Mouse (Mus musculus) colon, adult 2 months (tissue): ENCODE results near the gene Stk11. TPM values are rescaled to one million over a fixed set of nuclear protein-coding genes. Genes with fewer than 3 reads are reported as not detected.

Experiments
- polyA plus RNA-seq: library from polyadenylated mRNA; depleted of rRNA; stranded (reverse); fragments of >200 nt; gene quantifications from 2 replicates; pipeline ENCODE4 v1.2.3, GENCODE M21; 2012; rRNA removed

The Stk11 gene
- 125 and 133 TPM in 2 replicates for polyA plus RNA-seq

DNA sequence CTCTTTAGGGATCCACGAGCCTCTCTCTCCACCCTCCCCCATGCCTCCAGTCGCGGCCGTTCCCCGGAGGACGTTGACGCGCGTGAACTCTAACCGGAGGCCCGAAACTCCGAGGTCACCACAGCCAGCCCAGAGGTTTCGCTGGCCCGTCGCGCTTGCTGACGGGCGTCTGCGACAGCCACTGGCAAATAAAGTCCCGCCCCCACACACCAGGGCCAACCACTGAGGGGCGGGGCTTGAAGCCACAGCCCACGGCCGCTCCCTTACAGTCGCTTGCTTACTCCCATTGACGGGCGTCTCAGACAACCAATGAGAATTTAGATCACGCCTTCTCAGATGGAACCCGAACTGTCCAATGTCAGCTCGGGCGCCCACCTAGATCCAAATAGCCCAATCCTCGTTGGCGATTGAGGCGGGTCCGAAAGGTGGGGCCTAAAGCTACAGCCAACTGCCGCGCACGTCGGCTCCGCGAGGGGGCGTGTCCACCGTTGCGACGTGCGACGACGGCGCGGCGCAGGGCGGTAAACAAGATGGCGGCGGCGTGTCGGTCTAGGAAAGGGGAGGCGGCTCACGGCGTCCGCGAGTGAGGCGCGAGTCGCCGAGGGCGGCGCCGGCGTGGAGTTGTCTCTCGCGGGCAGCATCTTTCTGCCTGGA lies at the start of gene Stk11:
Gene Stk11, plus strand, starts transcription at position 514 of the 654 bp plus-strand sequence.

DNA sequence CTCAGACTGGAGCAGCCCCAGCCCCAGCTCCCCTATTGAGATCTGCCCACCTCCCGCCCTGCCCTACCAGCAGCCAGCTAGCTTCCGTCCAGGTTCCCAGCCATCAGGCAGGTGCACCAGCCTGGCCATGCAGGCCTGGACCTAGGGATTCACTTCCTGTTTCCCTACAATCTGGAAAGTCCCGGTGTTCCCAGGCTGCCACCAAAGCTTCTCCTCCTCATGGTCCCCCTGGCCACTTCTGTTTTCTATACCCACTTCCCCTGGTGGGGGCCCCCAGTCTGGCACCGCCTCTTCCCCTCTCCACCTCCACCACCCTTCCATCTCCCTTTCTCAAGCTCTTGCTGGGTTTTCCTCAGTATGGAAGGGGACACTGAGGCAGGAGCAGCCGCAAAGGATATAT lies 10.1 kb upstream of the Stk11 start, which contains the start of gene Sbno2:
Gene Sbno2, minus strand, starts transcription at position 112 of the 400 bp plus-strand sequence.

DNA sequence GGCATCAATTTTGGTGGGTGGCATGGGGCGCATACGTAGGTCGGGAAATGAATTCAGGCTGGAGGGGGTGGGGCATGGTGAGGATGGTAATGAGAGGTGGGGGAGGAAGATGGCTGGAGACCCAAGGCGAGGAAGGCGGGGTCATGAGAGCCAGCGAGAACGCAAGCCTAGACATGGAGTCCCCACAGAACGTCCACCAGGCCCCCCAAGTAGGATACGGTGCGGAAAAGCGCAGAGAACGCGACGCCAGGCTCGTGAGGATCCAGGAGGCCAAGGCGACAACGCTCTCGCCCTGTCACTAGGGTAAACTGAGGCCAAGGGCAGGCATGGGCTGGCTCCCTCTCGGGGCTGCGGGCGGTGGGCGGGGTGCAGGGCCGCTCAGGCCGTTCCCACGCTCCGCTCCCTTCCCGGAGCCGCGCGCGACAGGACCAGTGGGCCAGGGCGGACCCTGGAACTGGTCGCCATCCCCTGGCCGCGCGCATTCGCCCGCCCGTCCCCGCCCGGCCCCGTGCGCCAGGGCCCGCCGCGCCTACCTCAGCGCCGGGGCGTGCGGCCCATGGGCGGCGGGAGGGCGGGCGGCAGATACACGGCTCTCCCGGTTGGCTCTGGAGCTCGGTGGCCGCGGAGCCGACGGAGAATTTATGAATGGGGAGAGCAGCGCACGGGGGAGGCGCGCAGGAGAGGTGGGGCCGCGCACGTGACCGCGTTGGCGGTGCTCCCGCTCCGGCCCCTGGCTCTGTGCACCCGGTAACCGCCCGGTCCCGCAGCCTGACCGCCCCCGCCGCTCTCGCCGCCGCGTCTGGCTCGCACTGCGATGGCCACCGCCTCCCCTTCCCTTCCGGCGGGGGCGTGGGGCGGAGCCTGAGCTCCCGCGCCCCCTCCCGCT lies 23.2 kb downstream of the Stk11 start, which contains the start of gene Atp5d:
Gene Atp5d, plus strand, starts transcription at position 80 of the 886 bp plus-strand sequence.

DNA sequence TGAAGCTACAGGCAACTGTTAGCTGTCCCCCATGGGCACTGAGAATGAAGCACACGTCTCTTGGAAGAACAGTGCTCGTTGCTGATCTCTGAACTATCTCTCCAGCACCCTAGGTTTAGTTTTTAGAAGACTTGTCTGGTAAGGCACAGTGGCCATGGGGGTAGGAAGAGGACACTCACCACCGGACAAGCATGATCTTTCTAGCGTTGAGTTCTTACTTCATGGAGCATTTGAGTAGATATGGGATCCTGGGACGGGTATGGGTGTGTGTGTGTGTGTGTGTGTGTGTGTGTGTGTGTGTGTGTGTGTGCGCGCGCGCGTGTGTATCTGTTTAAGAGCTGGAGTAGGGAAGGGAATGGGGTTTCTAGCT lies 25.0 kb downstream of the Stk11 start, which contains the start of gene Cbarp:
Gene Cbarp, minus strand, starts transcription at position 170 of the 370 bp plus-strand sequence.

DNA sequence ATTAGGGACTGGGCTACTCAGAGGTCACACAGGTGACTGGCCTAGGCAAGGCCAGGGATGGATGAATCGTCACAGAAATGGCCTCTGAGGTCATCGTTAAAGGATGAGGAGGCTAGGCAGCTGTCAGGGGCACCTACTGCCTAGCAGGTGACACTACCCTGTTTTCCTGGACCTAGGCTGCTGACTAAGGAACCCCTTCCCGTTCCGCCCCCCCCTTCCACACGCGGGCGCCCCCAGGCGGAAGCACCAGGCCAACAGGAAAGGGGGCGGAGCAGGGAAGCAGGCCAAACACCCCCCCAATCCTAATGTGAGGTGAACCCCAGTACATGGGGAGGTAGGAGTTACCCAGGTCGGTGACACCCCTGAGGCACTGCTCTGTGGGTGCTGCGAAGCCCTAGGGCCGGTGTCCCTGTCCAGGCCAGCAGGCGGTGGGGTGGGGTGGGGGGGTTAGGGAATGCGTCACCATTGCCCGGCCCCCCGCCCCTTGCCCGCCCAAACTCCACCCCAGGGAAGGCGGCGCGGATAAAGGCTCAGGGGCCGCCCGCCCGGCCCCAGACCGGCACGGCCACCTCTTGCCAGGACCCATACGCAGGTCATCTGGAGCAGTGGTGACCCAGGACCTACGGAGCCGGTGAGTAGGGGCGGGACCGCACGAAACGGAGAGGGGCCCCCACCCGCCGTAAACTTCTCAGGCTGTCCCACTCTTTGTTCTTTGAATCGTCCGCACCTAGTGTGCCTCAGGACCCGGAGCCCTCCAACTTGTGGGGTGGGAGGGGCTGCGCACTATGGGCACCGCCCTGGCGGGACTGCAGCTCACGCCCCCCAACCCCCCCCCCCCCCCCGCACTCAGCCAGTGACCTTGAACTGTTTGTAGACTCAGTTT lies 32.4 kb downstream of the Stk11 start, which contains the start of gene Midn:
Gene Midn, plus strand, starts transcription at position 554 of the 883 bp plus-strand sequence.

DNA sequence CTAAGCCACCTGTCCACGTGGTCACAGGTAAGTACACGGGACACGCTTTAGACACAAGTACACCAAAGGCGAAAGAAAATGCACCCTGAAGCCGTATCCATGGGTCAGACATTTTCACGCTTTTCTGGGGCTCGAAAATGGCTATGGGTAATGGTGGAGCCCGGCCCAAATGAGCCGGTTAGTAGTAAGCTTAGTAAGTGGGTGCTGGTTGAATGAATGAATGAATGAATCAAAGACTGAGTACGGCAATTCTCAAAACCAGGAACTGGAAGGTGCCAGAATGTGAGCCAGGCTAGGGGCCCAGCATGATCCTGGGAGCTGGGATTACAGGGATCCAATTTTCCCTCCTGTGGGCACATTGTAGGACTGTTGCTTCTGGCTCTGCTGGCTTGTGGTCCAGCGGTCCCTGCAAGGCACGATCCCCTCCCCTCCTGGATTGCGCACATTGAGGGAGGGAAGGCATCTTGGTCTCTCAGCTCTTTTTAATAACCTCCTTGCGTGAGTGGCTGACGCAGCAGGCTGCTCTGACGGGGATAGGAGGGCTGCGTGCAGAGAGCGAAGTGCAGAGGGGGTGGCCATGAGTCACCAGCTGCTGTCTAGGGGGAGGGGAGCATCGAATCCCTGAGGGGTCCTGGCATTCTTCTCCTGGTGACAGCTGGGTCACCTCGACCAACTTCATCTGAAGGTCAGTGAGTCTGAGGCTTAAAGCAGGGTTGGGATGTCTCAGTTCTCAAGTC lies 50.0 kb downstream of the Stk11 start, which contains the start of gene Cirbp:
Gene Cirbp, plus strand, starts transcription at position 594 of the 737 bp plus-strand sequence.

DNA sequence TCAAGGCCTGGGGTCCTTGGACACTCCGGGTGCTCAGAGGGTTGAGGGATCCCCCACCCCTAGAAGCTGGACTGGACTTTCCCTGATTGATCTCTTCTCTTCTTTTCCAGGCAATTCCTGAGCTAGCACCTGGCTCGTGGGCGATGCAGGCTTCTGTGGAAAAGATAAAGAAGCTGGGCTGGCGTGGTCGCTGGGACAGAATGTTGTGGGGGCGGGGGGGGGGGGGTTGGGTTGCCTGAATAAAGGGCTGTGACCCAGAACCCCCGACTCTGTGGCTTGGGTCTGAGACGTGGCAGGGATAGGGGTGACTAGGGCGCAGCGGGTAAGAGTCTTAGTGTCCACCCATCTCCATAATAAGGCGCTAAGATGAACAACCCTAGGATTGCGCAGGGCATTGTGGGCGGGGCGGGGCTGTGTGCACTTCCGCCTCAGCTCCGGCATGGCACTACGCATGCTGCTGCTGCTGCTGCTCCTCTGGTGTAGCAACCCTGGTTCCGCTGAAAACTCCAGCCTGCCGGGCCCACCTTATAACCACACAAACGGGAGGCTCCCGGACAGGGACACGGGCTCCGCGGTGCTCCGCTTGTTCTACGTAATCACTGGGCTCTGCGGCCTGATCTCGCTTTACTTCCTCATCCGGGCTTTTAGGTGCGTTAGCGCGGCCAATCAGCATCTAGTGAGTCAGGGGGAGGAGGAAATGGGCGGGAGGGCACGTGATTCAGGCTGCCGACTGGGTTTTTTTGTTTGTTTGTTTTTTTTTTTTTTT lies 57.1 kb downstream of the Stk11 start, which contains the start of gene 1600002K03Rik:
Gene 1600002K03Rik, plus strand, starts transcription at position 418 of the 766 bp plus-strand sequence.

DNA sequence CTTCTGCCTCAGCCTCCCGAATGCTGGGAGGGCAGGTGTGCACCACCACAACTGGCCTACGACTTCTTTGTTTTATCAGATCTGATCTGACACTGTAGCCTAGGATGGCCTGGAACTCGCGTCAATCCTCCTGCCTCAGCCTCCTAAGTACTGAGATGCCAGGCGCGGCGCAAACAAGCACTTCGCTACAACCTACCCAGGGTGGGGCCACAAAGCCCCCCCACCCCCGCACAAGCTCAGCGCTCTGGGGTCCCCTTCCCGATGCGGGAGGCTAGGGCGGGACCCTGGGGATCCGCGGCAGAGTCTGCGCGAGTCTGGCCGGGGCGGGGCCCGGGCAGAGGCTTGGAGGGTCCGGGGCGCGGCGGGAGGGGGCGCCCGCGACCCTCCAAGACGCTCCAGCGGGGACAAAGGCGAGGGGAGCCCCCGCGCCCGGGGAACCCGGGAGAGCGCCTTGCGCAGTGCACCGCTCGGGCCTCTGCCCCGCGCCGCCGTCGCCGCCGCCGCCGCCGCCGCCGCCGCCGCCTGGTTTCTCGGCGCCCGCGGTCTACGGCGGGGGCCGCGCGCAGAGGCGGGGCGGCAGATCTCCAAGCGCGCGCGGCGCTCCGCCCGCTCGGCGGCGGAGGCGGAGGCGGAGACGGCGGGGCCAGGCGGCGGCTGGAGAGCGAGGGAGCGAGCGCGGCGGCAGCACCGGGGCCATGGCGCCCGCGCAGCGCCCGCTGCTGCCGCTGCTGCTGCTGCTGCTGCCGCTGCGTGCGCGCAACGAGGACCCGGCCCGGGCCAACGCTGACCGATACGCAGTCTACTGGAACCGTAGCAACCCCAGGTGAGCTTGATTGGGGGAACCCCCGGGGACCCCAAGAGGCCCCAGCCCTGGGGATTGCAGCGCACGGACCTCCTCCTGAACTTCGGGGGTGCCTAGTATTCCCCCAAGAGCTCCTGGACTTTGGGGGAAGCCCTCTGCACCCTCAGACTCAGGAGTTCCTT lies 63.8 kb downstream of the Stk11 start, which contains the start of gene Efna2:
Gene Efna2, plus strand, starts transcription at position 415 of the 984 bp plus-strand sequence.

Other genes starting within 250 kb of the Stk11 start
- 2.2 and 2.6 TPM in 2 replicates for gene Prtn3, start 241.3 kb upstream of the Stk11 start, polyA plus RNA-seq
- gene Plppr3, start 241.2 kb upstream of the Stk11 start, polyA plus RNA-seq: 4.2 and 6.4 TPM in 2 replicates
- 0.15 TPM in 1 of 2 replicates, not detected in the other for gene Elane, start 229.6 kb upstream of the Stk11 start, polyA plus RNA-seq
- gene Cfd, start 224.9 kb upstream of the Stk11 start, polyA plus RNA-seq: 295 and 596 TPM in 2 replicates
- 82.9 and 84.0 TPM in 2 replicates for gene Med16, start 206.9 kb upstream of the Stk11 start, polyA plus RNA-seq
- gene Gm26602, start 204.9 kb upstream of the Stk11 start, polyA plus RNA-seq: not detected in 2 replicates
- 9.5 and 12.7 TPM in 2 replicates for gene Kiss1r, start 198.8 kb upstream of the Stk11 start, polyA plus RNA-seq
- gene R3hdm4, start 194.6 kb upstream of the Stk11 start, polyA plus RNA-seq: 358 and 384 TPM in 2 replicates
- gene Arid3a, start 188.8 kb upstream of the Stk11 start, polyA plus RNA-seq: 7.1 and 9.2 TPM in 2 replicates
- gene Wdr18, start 155.7 kb upstream of the Stk11 start, polyA plus RNA-seq: 43.3 and 45.7 TPM in 2 replicates
- gene Grin3b, start 145.1 kb upstream of the Stk11 start, polyA plus RNA-seq: not detected in 2 replicates
- 384 and 485 TPM in 2 replicates for gene Tmem259, start 131.5 kb upstream of the Stk11 start, polyA plus RNA-seq
- gene Cnn2, start 127.2 kb upstream of the Stk11 start, polyA plus RNA-seq: 79.8 and 98.8 TPM in 2 replicates
- gene Abca7, start 119.3 kb upstream of the Stk11 start, polyA plus RNA-seq: 40.3 and 43.6 TPM in 2 replicates
- gene Arhgap45, start 99.2 kb upstream of the Stk11 start, polyA plus RNA-seq: 24.6 and 25.0 TPM in 2 replicates
- gene Polr2e, start 76.0 kb upstream of the Stk11 start, polyA plus RNA-seq: 179 and 185 TPM in 2 replicates
- gene Gpx4, start 68.6 kb upstream of the Stk11 start, polyA plus RNA-seq: 332 and 514 TPM in 2 replicates
- 82.3 and 100 TPM in 2 replicates for gene Sbno2, start 10.2 kb upstream of the Stk11 start, polyA plus RNA-seq
- 2,828 and 3,041 TPM in 2 replicates for gene Atp5d, start 22.8 kb downstream of the Stk11 start, polyA plus RNA-seq
- gene Cbarp, start 25.0 kb downstream of the Stk11 start, polyA plus RNA-seq: 14.1 and 17.1 TPM in 2 replicates
- gene Midn, start 32.5 kb downstream of the Stk11 start, polyA plus RNA-seq: 174 and 187 TPM in 2 replicates
- 98.7 and 100 TPM in 2 replicates for gene Cirbp, start 50.2 kb downstream of the Stk11 start, polyA plus RNA-seq
- gene 1600002K03Rik, start 57.1 kb downstream of the Stk11 start, polyA plus RNA-seq: 18.0 and 23.5 TPM in 2 replicates
- 3.4 and 3.6 TPM in 2 replicates for gene Efna2, start 63.7 kb downstream of the Stk11 start, polyA plus RNA-seq
- gene Mum1, start 110.6 kb downstream of the Stk11 start, polyA plus RNA-seq: 25.4 and 27.3 TPM in 2 replicates
- 917 and 1,055 TPM in 2 replicates for gene Ndufs7, start 133.3 kb downstream of the Stk11 start, polyA plus RNA-seq
- gene Gamt, start 145.2 kb downstream of the Stk11 start, polyA plus RNA-seq: 12.4 and 22.1 TPM in 2 replicates
- 79.6 and 86.9 TPM in 2 replicates for gene Dazap1, start 145.7 kb downstream of the Stk11 start, polyA plus RNA-seq
- gene Rps15, start 176.7 kb downstream of the Stk11 start, polyA plus RNA-seq: 1,702 and 2,447 TPM in 2 replicates
- gene Apc2, start 180.2 kb downstream of the Stk11 start, polyA plus RNA-seq: 1.8 and 2.0 TPM in 2 replicates
- gene 2310011J03Rik, start 204.7 kb downstream of the Stk11 start, polyA plus RNA-seq: 55.6 and 67.7 TPM in 2 replicates
- gene Pcsk4, start 213.7 kb downstream of the Stk11 start, polyA plus RNA-seq: 20.6 and 24.0 TPM in 2 replicates
- gene Reep6, start 214.2 kb downstream of the Stk11 start, polyA plus RNA-seq: 27.3 and 36.0 TPM in 2 replicates
- 27.8 and 29.2 TPM in 2 replicates for gene Adamtsl5, start 232.6 kb downstream of the Stk11 start, polyA plus RNA-seq
- 0.38 and 0.71 TPM in 2 replicates for gene Plk5, start 240.7 kb downstream of the Stk11 start, polyA plus RNA-seq